Mouse (Mus musculus): ENCODE results near the gene Ildr1.

The Ildr1 gene

GRCm38 (mm10) chr16:36693818-36694413 is at the start of gene Ildr1:
Gene Ildr1, plus strand, starts transcription at chr16:36693978.
- DNase-seq (ENCODE audit: low read depth, low spot score) = peak; percentile 84

DNA sequence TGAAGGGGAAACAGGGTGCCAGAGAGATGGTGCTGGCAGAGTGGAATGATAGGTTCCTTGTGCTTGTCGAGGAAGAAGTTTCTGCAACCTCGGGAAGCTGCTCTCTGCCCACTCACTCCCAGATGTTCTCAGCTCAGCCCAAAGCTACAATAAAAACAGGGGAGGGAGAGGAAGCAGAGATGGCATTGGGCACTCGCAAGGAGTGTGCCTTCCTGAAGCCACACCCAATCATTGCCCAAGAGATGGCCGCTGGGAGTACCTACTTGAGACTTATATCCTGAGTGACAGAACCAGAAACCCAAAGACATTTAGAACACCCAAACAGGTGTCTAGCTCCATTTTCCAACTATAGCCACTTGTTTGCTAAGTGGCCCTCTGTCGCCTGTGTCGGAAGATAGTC is 48.7 kb upstream of the Ildr1 start:
- no peak for DNase-seq (ENCODE audit: low read depth, low spot score)

- DNase-seq (ENCODE audit: low read depth, low spot score) = no peak
These were observed 44.5 kb upstream of the Ildr1 start for GRCm38 (mm10) chr16:36649304-36649703.

- no peak for DNase-seq (ENCODE audit: low read depth, low spot score)
These were observed 43.3 kb upstream of the Ildr1 start for GRCm38 (mm10) chr16:36650511-36650910.

DNA sequence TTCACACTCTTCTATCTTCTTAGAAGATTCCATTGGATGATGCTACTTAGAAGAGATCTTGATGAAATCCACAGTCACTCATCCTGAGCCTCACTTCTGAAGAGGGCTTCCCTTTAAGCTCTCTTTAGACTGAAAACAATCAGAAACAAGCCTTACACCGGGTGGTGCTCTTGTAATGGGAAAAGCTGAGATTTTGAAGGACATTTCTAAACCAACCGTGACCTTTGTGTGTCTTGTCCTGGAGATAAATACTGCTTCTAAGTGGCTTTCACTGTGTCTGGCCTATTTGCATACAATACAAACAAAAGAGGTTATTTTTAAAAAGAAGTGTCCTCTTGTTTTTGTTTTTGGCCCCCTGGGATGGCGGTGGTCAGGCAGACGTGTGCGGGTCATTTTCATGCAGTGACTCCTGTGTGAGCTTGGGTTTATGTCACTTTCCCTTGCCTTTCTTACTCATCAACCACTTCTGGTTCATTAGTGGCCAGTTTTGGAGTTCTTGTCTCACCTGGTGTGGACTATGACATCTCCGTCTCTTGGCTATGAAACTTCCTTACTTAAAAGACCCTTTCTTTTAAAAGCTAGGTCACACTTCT is 42.5 kb upstream of the Ildr1 start:
- peak; percentile 33 for DNase-seq (ENCODE audit: low read depth, low spot score)

DNA sequence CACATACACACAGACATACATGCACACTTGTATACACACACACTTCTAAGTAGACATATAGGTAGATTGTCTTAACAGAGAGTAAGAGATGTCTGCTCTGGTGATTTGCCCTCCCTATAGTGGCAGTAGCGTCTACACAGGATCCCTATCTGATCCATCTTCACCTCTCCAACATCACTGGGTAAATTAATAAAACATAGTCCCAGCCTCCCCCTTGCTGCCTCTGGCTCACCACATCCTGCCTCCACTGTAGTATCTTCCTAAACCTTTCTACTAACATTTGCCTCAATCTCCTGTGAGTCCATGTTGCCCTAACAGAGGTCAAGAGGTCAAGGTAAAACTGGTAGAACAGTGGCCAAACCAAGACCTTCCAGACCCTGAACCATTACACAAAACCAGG is 38.6 kb upstream of the Ildr1 start:
- no peak for DNase-seq (ENCODE audit: low read depth, low spot score)

DNA sequence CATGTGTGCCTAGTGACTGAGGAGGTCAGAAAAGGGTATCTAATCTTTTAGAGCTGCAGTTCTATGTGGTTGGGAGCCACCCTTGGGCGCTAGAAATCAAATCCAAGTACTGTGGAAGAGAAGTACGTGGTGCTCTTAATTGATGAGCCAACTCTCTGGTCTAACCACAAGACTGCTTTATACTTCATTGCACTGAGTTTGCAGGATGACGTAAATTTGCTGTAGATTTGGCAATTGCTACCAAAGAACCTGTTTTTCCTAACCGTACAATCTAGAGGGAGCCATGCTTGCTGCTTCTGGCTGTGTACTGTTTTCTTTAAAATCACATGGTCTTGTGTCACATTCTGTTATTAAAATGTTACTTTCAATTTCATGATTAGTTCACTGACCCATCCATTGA is 37.9 kb upstream of the Ildr1 start:
- peak; percentile 34 for DNase-seq (ENCODE audit: low read depth, low spot score)

DNA sequence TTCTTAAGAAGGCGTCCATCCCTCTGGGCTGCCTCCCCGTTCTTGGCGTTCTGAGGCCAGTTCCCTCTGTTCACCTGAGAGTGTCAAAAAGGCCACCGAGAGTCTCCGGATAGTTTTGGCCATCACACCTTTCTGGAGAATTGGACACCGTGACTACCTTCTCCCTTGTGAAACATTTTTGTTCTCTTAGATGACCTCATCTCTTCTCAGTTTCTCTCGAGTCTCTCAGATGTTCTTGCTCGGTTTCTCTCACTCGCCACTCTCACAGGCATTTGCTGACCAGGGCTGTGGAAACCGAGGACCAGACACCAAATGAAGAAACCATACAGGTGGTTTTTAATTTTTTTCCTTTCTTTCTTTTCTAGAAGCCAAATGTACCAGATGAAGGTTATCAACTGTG is 32.4 kb upstream of the Ildr1 start:
- no peak for DNase-seq (ENCODE audit: low read depth, low spot score)

- DNase-seq (ENCODE audit: low read depth, low spot score) = no peak
These were observed 30.3 kb upstream of the Ildr1 start for GRCm38 (mm10) chr16:36663484-36663883.

- peak; percentile 71 for DNase-seq (ENCODE audit: low read depth, low spot score)
These were observed 28.0 kb upstream of the Ildr1 start, which contains the start of gene Cd86 for GRCm38 (mm10) chr16:36665782-36666181. Gene Cd86, minus strand, starts transcription at chr16:36666081.

DNA sequence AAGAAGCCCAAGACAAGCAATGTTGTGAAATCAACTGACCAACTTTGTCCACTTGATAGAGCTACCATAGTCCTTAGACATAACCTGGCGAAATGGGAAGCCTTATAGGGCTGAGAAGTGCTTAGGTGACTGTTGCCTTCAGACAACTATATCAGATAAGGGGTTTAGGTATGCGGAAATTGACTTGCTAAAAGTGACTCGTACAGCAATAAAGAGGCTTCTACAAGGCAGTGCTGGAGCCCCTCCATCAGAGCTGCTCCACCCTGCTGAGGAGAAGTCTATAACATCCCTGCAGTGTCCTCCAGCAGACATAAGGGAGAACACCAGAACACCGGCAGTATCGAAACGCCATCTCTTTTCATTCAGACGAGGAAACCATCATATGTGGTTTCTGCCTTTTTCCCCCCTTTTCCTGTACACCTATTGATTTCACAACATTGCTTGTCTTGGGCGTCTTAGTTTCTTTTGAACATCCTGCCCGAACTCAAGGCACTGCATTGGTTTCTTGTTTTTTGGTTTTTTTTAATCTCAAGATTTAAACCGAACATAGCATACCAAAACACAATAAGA is 27.2 kb upstream of the Ildr1 start:
- peak; percentile 69 for DNase-seq (ENCODE audit: low read depth, low spot score)

DNA sequence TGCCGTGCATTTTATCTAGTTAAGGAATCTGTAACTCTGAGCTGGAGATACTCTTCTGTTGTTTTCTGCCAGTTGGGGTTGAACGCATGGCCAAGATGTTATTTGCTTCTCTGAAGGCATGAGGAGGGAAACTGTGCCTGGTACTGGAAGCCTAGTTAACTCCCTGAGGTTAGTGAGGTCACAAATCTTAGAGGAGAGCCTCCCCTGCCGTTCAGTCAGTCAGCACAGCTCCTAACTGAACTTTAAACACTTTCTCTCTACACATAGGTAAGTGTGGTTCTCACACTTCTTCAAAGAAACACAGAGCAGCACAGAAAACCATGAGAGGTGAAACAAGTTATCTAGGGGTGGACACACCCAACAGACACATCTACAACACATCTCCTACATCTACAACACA is 23.2 kb upstream of the Ildr1 start:
- DNase-seq (ENCODE audit: low read depth, low spot score) = peak; percentile 41

GRCm38 (mm10) chr16:36673196-36673595 is 20.6 kb upstream of the Ildr1 start:
- DNase-seq (ENCODE audit: low read depth, low spot score) = no peak

DNA sequence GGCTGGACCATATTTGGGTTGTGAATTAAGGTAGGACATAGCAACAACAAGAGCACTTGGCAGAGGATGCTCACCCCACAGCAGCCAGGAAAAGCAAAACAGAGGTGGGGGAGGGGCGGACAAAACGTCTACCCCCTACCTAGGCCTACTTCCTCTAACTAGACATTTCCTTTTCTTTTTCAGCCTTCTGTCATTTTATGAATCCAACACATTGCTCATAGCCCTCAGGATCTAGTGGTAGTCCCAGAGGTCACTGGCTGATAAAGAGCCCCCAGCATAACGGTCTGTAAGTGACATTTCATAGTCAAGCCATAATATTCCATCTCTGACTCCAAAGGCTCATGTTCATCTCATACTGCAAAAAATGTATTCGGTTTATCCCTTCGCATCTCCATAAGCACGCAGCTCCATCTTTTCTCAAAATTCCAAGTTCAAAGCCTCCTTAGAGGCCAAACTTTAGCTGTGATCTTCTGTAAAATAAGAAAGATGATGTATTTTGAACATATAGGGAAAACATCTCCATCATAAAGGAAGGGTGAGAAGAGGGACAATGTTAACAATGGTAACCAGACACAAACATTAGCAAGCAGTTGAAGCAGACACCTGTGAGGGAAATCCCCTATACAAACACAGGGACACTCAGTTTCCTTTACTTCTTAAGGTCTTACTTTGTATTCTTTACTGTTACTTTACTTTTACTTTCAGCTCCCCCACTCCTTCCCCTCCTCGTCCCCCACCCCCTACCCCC is 19.1 kb upstream of the Ildr1 start:
- peak; percentile 69 for DNase-seq (ENCODE audit: low read depth, low spot score)

- DNase-seq (ENCODE audit: low read depth, low spot score) = peak; percentile 27
These were observed 18.5 kb upstream of the Ildr1 start for GRCm38 (mm10) chr16:36675304-36675703.

DNA sequence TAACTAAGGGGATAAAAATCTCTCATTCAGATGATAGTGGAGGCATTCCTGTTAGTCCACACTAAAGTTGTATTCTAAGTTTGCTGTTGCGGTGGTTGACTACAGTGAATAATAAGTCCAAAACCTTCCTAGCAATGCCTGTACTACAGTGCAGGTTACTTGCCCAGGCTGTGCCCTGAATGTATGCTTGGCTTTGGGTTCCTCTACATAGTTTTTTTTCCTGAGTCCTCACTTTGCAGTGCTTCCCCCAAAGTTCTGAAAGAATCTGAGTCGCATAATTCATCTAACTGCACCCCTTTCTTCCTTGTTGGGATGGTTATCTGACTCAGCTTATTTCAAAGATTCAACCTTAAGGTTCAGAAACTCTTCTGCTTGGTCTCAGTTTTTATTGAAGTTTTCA is 17.9 kb upstream of the Ildr1 start:
- no peak for DNase-seq (ENCODE audit: low read depth, low spot score)

- DNase-seq (ENCODE audit: low read depth, low spot score) = peak; percentile 42
These were observed 11.9 kb upstream of the Ildr1 start for GRCm38 (mm10) chr16:36681829-36682228.

DNA sequence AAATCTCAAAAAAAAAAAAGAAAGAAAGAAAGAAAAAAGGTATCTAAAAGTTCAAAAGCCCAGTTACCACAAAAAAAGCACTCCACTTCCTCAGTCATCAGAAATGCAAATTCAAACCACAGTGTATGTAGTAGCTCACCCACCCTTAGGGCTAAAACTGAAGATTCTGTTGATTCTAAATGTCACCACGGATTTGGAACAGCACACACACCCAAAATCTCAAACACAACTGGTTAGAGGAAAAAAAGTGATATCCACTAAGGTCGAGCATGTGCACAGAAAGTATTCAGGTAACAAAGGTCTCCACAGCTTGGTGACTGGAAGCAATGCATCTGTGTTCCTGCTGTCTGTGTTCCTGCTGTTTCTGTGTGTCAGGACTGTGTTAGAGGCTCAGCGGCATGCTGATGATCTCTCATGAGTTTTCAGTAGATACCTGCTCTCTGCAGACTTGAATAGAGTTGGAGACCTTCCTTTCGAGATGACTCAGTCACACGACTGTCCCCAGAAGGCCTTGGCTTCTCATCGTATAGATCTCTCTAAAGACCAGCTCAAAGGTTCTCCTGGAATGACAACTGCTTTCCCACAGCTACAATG is 9.4 kb upstream of the Ildr1 start:
- DNase-seq (ENCODE audit: low read depth, low spot score) = peak; percentile 64

GRCm38 (mm10) chr16:36688076-36688475 is 5.7 kb upstream of the Ildr1 start:
- no peak for DNase-seq (ENCODE audit: low read depth, low spot score)

DNA sequence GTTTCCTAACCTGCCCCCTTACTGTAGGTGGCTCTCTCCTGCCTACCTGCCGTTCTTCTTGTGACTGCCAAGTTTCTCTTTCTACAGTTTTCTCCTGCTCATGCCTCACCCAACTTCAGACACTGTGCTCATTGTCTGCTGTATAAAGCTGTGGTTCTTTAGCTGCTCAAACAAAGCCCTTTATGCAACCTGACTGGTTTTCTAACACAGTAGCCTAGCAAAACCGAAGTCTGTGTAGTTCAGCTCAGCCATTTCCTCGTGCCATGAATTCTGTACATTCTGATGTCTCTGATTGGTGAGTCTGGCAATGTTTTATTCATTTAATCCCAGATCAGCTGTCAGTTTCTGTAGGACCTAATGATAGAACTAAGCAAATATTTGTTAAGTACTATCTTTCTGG is 2.3 kb upstream of the Ildr1 start:
- DNase-seq (ENCODE audit: low read depth, low spot score) = no peak

- no peak for DNase-seq (ENCODE audit: low read depth, low spot score)
These were observed 1.1 kb downstream of the Ildr1 start for GRCm38 (mm10) chr16:36694798-36695290.

DNA sequence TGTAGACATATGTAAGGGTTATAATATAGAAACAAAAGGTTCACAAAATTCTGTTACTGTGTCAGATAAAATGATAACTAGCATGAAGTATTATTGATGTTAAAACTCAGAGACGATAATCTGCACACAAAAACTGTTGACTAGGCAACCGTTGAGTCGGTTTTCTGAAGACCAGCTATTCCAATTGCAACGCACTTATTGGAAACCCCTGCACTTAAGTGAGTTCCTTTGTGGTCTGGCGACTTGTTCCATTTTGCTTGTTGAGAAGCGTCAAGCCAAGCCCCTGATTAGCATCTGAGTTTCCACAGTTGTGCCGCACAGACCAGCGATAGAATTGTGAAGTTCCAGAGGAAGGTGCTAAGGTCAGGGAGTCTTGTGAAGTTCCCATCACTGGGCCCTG is 3.6 kb downstream of the Ildr1 start:
- DNase-seq (ENCODE audit: low read depth, low spot score) = no peak
